Comparison of ENCODE assay signal across 8 mouse cellular contexts in genomic region chr2:151670026-151670967, GRCm38 (mm10). TPM values are rescaled to one million over a fixed set of nuclear protein-coding genes. Genes with fewer than 3 reads are reported as not detected.
DNase-seq lines count a peak whose midpoint lies in the region; ATAC-seq lines count a peak whose summit lies in the region.

No protein-coding gene starts in this region.

- H3K9ac ChIP-seq in lung, embryonic 16.5 days (ENCODE audit: low read length): no peak overlapping the region
- H3K9ac ChIP-seq in stomach, embryonic 16.5 days (ENCODE audit: low read length): no peak overlapping the region

- no peaks in the 10 kb centered on the region for H3K9me3 ChIP-seq in lung, embryonic 16.5 days (ENCODE audit: control insufficient read depth, low read length)
- H3K9me3 ChIP-seq in forebrain, embryonic 10.5 days: peaks cover 9% of the 10 kb centered on the region; the same call in 1 of the 2 replicates
- peaks cover 4% of the 10 kb centered on the region; the same call in 1 of the 2 replicates for H3K9me3 ChIP-seq in stomach, embryonic 16.5 days (replicated peaks; ENCODE audit: control insufficient read depth, low read length)

- peak; percentile 51 for ATAC-seq in lung, embryonic 16.5 days (ENCODE audit: low read depth)
- ATAC-seq in stomach, embryonic 16.5 days (ENCODE audit: insufficient read depth, low FRiP score): no peak; the same call in 1 of the 2 replicates

- peaks cover 4% of the 10 kb centered on the region for H3K27me3 ChIP-seq in lung, embryonic 16.5 days (ENCODE audit: control insufficient read depth, insufficient read depth, low read depth, low read length)
- H3K27me3 ChIP-seq in forebrain, embryonic 10.5 days (ENCODE audit: poor library complexity, severe bottlenecking): peaks cover 18% of the 10 kb centered on the region
- H3K27me3 ChIP-seq in stomach, embryonic 16.5 days (ENCODE audit: control insufficient read depth, insufficient read depth, low read length): no peaks in the 10 kb centered on the region

- H3K4me2 ChIP-seq in lung, embryonic 16.5 days (ENCODE audit: low read depth, low read length): no peak overlapping the region
- H3K4me2 ChIP-seq in stomach, embryonic 16.5 days (ENCODE audit: low read depth, low read length): peak overlapping the region; percentile 13; the same call in 1 of the 2 replicates

- H3K4me3 ChIP-seq in lung, embryonic 16.5 days (ENCODE audit: low read length): no peak overlapping the region
- peak overlapping the region; percentile 25 for H3K4me3 ChIP-seq in forebrain, embryonic 10.5 days
- H3K4me3 ChIP-seq in stomach, embryonic 16.5 days (replicated peaks; ENCODE audit: low read length): no peak overlapping the region

- DNase-seq in lung, adult 18-20 months: no peak
- DNase-seq in forebrain, embryonic 10.5 days (ENCODE audit: extremely low spot score, low spot score): no peak
- DNase-seq in liver: peak; percentile 15
- no peak for DNase-seq in adrenal gland, adult 2 months
- no peak for DNase-seq in cerebellum, adult 11-12 months
- DNase-seq in urinary bladder, postnatal 36 days (ENCODE audit: low spot score in 2 of 2): no peak

- H3K27ac ChIP-seq in lung, embryonic 16.5 days (ENCODE audit: low read length): no peak overlapping the region
- H3K27ac ChIP-seq in forebrain, embryonic 10.5 days: no peak overlapping the region
- H3K27ac ChIP-seq in stomach, embryonic 16.5 days (ENCODE audit: low read length): no peak overlapping the region

- WGBS in lung, embryonic 16.5 days: 33% methylated on average over 48 of the region's 48 CpGs
- 39% methylated on average over 47 of the region's 48 CpGs for WGBS in forebrain, embryonic 10.5 days
- WGBS in stomach, embryonic 16.5 days: 37% methylated on average over 48 of the region's 48 CpGs

- H3K4me1 ChIP-seq in lung, embryonic 16.5 days (replicated peaks; ENCODE audit: control insufficient read depth, insufficient read depth, low read length): no peaks in the 10 kb centered on the region
- peaks cover 7% of the 10 kb centered on the region for H3K4me1 ChIP-seq in forebrain, embryonic 10.5 days
- peaks cover 4% of the 10 kb centered on the region; the same call in 1 of the 2 replicates for H3K4me1 ChIP-seq in stomach, embryonic 16.5 days (ENCODE audit: control insufficient read depth, insufficient read depth, low read length)

- H3K36me3 ChIP-seq in lung, embryonic 16.5 days (ENCODE audit: control insufficient read depth, insufficient read depth, low read length): no peaks in the 10 kb centered on the region
- no peaks in the 10 kb centered on the region for H3K36me3 ChIP-seq in forebrain, embryonic 10.5 days (replicated peaks)
- no peaks in the 10 kb centered on the region for H3K36me3 ChIP-seq in stomach, embryonic 16.5 days (ENCODE audit: control insufficient read depth, insufficient read depth, low read length)

RNA-seq across cellular contexts. Expression of gene Rad21l, which starts 2.0 kb away (rescaled TPM):
- polyA plus RNA-seq in lung, embryonic 16.5 days (2015; fragmentation: Nextera tagmentation; extraction: Ambion mirVana): not detected in 2 replicates
- not detected in 2 replicates for polyA plus RNA-seq in forebrain, embryonic 10.5 days (2016; fragmentation: Nextera tagmentation; extraction: Ambion mirVana)
- polyA plus RNA-seq in stomach, embryonic 16.5 days (2015; fragmentation: Nextera tagmentation; extraction: Ambion mirVana): not detected in 2 replicates
- not detected for total RNA-seq in adrenal gland, adult 2 months (2021)
- polyA plus RNA-seq in adrenal gland, adult 2 months (2012; rRNA removed): not detected in 2 replicates

RNA-seq across cellular contexts. Expression of gene Tmem74b, which starts 31.5 kb away (rescaled TPM):
- polyA plus RNA-seq in lung, embryonic 16.5 days (2015; fragmentation: Nextera tagmentation; extraction: Ambion mirVana): 1.4 and 1.6 TPM in 2 replicates
- 5.7 and 5.8 TPM in 2 replicates for polyA plus RNA-seq in forebrain, embryonic 10.5 days (2016; fragmentation: Nextera tagmentation; extraction: Ambion mirVana)
- 0.85 and 1.3 TPM in 2 replicates for polyA plus RNA-seq in stomach, embryonic 16.5 days (2015; fragmentation: Nextera tagmentation; extraction: Ambion mirVana)
- 1 to 10 TPM in 1 of 2 experiments, under 1 TPM in 1; 0.35 to 1.1 TPM for total RNA-seq in adrenal gland, adult 2 months (2021)
- 1.2 and 1.8 TPM in 2 replicates for polyA plus RNA-seq in adrenal gland, adult 2 months (2012; rRNA removed)

RNA-seq across cellular contexts. Expression of gene Snph, which starts 37.9 kb away (rescaled TPM):
- polyA plus RNA-seq in lung, embryonic 16.5 days (2015; fragmentation: Nextera tagmentation; extraction: Ambion mirVana): 0.69 and 0.87 TPM in 2 replicates
- 0.90 and 1.1 TPM in 2 replicates for polyA plus RNA-seq in forebrain, embryonic 10.5 days (2016; fragmentation: Nextera tagmentation; extraction: Ambion mirVana)
- 0.95 and 2.4 TPM in 2 replicates for polyA plus RNA-seq in stomach, embryonic 16.5 days (2015; fragmentation: Nextera tagmentation; extraction: Ambion mirVana)
- 10 to 100 TPM; 11.5 to 19.6 TPM for total RNA-seq in adrenal gland, adult 2 months (2021)
- polyA plus RNA-seq in adrenal gland, adult 2 months (2012; rRNA removed): 5.2 and 10.2 TPM in 2 replicates
